Mouse (Mus musculus) Patski (cell line): ENCODE measurements around the gene Maml3. TPM values are rescaled to one million over a fixed set of nuclear protein-coding genes. Genes with fewer than 3 reads are reported as not detected.

Experiments used
- ATAC-seq: fragments of 100-300 bp; one replicate; pipeline ENCODE4 v1.8.0; 2021
- CTCF ChIA-PET: fragments of 350-600 bp; sonication (Branson Sonifier 250); formaldehyde crosslinking; loops from one replicate; lab custom pipeline; 2022; ENCODE audit warnings: inconsistent platforms; lab: Charles Lee
- POLR2A ChIA-PET: fragments of 350-600 bp; sonication (Branson Sonifier 250); formaldehyde crosslinking; loops from one replicate; lab custom pipeline; 2022; ENCODE audit warnings: antibody characterized with exemption, inconsistent platforms; lab: Charles Lee
- DNase-seq: peaks from one replicate; pipeline ENCODE4 v3.0.0-alpha.2; 2011; ENCODE audit warnings: low read depth, low spot score
- H3K27me3 ChIP-seq: fragments of 371-371 bp; one replicate; pipeline ENCODE4 v1.5.1; 2021
- CTCF ChIP-seq: fragments of 100-300 bp; IDR thresholded peaks from one replicate; pipeline ENCODE4 v1.5.1; 2021
- in situ Hi-C: fragments of 300-500 bp; cut with MboI; formaldehyde crosslinking; loops from 3 replicates; pipeline ENCODE4 v1.11.1; 2018; ENCODE audit warnings: low pct_unique_long_range_greater_than_20kb, mixed read lengths
- polyA plus RNA-seq: library from polyadenylated mRNA; unstranded; gene quantifications from one replicate; pipeline ENCODE4 v1.2.3, GENCODE M21; 2021

Maml3 gene
- polyA plus RNA-seq, 1 experiment from 2014 or later = 7.7 TPM

- ChIA-PET CTCF (interaction anchor here (1.2 to 1.5 kb wide), 2 partner anchors 9 to 15 kb away, joined by 3 to 4 read pairs; no protein-coding TSS in a partner anchor), POLR2A (no interaction called here)
- DNase-seq = no peak
- in situ Hi-C loops = no loop called here
- H3K27me3 ChIP-seq = no peaks in the 10 kb centered on the region
- no peak for TF ChIP-seq CTCF
- no peak for ATAC-seq
Observed at GRCm38 (mm10) chr3:51771839-51772630, 332.8 kb downstream of the Maml3 start.

- ChIA-PET CTCF (interaction anchor here (0.9 kb wide), 1 partner anchor 10 kb away, joined by 4 read pairs; no protein-coding TSS in a partner anchor), POLR2A (no interaction called here)
- TF ChIP-seq CTCF = no peak
- no peaks in the 10 kb centered on the region for H3K27me3 ChIP-seq
- DNase-seq (no peak), ATAC-seq (no peak)
- in situ Hi-C loops = no loop called here
Observed at GRCm38 (mm10) chr3:51769196-51769595, 335.7 kb downstream of the Maml3 start.

- no peak for ATAC-seq
- ChIA-PET CTCF (interaction anchor here (0.8 kb wide), 1 partner anchor 13 kb away, joined by 3 read pairs; no protein-coding TSS in a partner anchor), POLR2A (no interaction called here)
- no peaks in the 10 kb centered on the region for H3K27me3 ChIP-seq
- in situ Hi-C loops = no loop called here
- no peak for TF ChIP-seq CTCF
- no peak for DNase-seq
Observed at GRCm38 (mm10) chr3:51765220-51765923, 339.5 kb downstream of the Maml3 start.

GRCm38 (mm10) chr3:51764175-51764574 is 340.7 kb downstream of the Maml3 start:
- ChIA-PET CTCF (no interaction called here), POLR2A (no interaction called here)
- ATAC-seq (no peak), DNase-seq (no peak)
- TF ChIP-seq CTCF = no peak
- in situ Hi-C loops = no loop called here
- no peaks in the 10 kb centered on the region for H3K27me3 ChIP-seq

GRCm38 (mm10) chr3:51762900-51763299 is 342.0 kb downstream of the Maml3 start:
- DNase-seq (no peak), ATAC-seq (no peak)
- ChIA-PET CTCF (no interaction called here), POLR2A (no interaction called here)
- in situ Hi-C loops = no loop called here
- TF ChIP-seq CTCF = no peak
- H3K27me3 ChIP-seq = no peaks in the 10 kb centered on the region

GRCm38 (mm10) chr3:51759534-51759933 is 345.3 kb downstream of the Maml3 start:
- ChIA-PET CTCF (no interaction called here), POLR2A (no interaction called here)
- H3K27me3 ChIP-seq = no peaks in the 10 kb centered on the region
- no peak for TF ChIP-seq CTCF
- DNase-seq (no peak), ATAC-seq (no peak)
- in situ Hi-C loops = no loop called here

GRCm38 (mm10) chr3:51757032-51757431 is 347.8 kb downstream of the Maml3 start:
- ChIA-PET CTCF (interaction anchor here (1.0 to 1.7 kb wide), 4 partner anchors 12 to 17 kb away, joined by 3 to 4 read pairs (median 3); no protein-coding TSS in a partner anchor), POLR2A (interaction anchor here (0.7 kb wide), 1 partner anchor 171 kb away, joined by 3 read pairs; no protein-coding TSS in a partner anchor)
- no peak for DNase-seq
- no peaks in the 10 kb centered on the region for H3K27me3 ChIP-seq
- TF ChIP-seq CTCF = no peak
- in situ Hi-C loops = no loop called here
- ATAC-seq = no peak

GRCm38 (mm10) chr3:51756283-51756682 is 348.6 kb downstream of the Maml3 start:
- no peak for ATAC-seq
- TF ChIP-seq CTCF = no peak
- POLR2A ChIA-PET = interaction anchor here (0.5 to 1.2 kb wide), 2 partner anchors 14 to 309 kb away, joined by 3 read pairs; no protein-coding TSS in a partner anchor
- CTCF ChIA-PET = interaction anchor here (1.0 to 1.7 kb wide), 5 partner anchors 12 to 29 kb away, joined by 3 to 4 read pairs (median 3); no protein-coding TSS in a partner anchor
- DNase-seq = no peak
- H3K27me3 ChIP-seq = no peaks in the 10 kb centered on the region
- in situ Hi-C loops = no loop called here

- ATAC-seq = no peak
- TF ChIP-seq CTCF = no peak
- no peaks in the 10 kb centered on the region for H3K27me3 ChIP-seq
- in situ Hi-C loops = no loop called here
- CTCF ChIA-PET = no interaction called here
- DNase-seq = no peak
- POLR2A ChIA-PET = no interaction called here
Observed at GRCm38 (mm10) chr3:51753262-51753661, 351.6 kb downstream of the Maml3 start.

- ATAC-seq (no peak), DNase-seq (no peak)
- CTCF ChIA-PET = interaction anchor here (1.5 kb wide), 1 partner anchor 14 kb away, joined by 3 read pairs; no protein-coding TSS in a partner anchor
- POLR2A ChIA-PET = no interaction called here
- no peaks in the 10 kb centered on the region for H3K27me3 ChIP-seq
- in situ Hi-C loops = no loop called here
- TF ChIP-seq CTCF = no peak
Observed at GRCm38 (mm10) chr3:51751440-51751839, 353.4 kb downstream of the Maml3 start.
